Mouse (Mus musculus) ES-E14 (cell line): ENCODE data around the gene Rffl.

Source experiments
- CHD2 ChIP-seq: IDR thresholded peaks from 2 replicates; pipeline ENCODE4 v1.6.1; 2014; ENCODE audit warnings: mild to moderate bottlenecking, low read depth, low read length, inconsistent platforms
- HCFC1 ChIP-seq: IDR thresholded peaks from 2 replicates; pipeline ENCODE4 v1.6.1; 2012; ENCODE audit warnings: low read length, inconsistent platforms, borderline replicate concordance; ENCODE audit not compliant: insufficient read depth
- MAFK ChIP-seq: IDR thresholded peaks from 2 replicates; pipeline ENCODE4 v1.6.1; 2014; ENCODE audit warnings: mild to moderate bottlenecking, low read depth, low read length, inconsistent platforms; ENCODE audit not compliant: insufficient read depth
- ZC3H11A ChIP-seq: IDR thresholded peaks from 2 replicates; pipeline ENCODE4 v1.6.1; 2012; ENCODE audit warnings: low read depth, mild to moderate bottlenecking, inconsistent platforms, low read length, borderline replicate concordance
- ZNF384 ChIP-seq: IDR thresholded peaks from 2 replicates; pipeline ENCODE4 v1.6.1; 2012; ENCODE audit warnings: low read depth, low read length, inconsistent platforms

GRCm38 (mm10) chr11:82875631-82876030 is 4.6 kb upstream of the Rffl start:
- TF ChIP-seq ZNF384 (no peak), MAFK (no peak), ZC3H11A (no peak), HCFC1 (no peak), CHD2 (no peak)
